Mouse (Mus musculus) cortical plate, adult 2 months (tissue): ENCODE measurements at regions not wholly inside any gene's neighbourhood (a gene's known extent, or its start where the extent isn't known, plus 50 kb on each side); places are given as distances from the start of the nearest gene placed in this dataset.

Experiments
- CTCF ChIP-seq: fragments of 200-500 bp; IDR thresholded peaks from 2 replicates; pipeline ENCODE4 v1.5.1; 2011; ENCODE audit warnings: mild to moderate bottlenecking, control low read depth, low read length; ENCODE audit not compliant: insufficient read depth; ENCODE audit errors: extremely low read depth
- POLR2A ChIP-seq: fragments of 200-500 bp; IDR thresholded peaks from 2 replicates; pipeline ENCODE4 v1.6.1; 2011; ENCODE audit warnings: mild to moderate bottlenecking, low read length, control low read depth; ENCODE audit not compliant: insufficient read depth; ENCODE audit errors: extremely low read depth

- no peak for TF ChIP-seq CTCF
- TF ChIP-seq POLR2A: no peak
Measured at GRCm38 (mm10) chr9:59186326-59186725, 105.0 kb upstream of the Adpgk start.
